ENCODE assay signal across 15 mouse cellular contexts in genomic region chr9:82359573-82359972, GRCm38 (mm10).
DNase-seq lines count a peak whose midpoint lies in the region; TF ChIP-seq lines count a peak whose summit lies in the region.
"Had no signal": no experiment of that assay in that cellular context is flagged by ENCODE, and none has a peak within 500 bp of the region (broad histone marks: within the 10 kb centered on the region; RNA-seq: fewer than 3 reads in every experiment).

No protein-coding gene starts in this region.

- H3K36me3 ChIP-seq in CH12.LX (replicated peaks in 1 of 2; ENCODE audit: control insufficient read depth in 1 of 2, insufficient read depth in 1 of 2, low read length in 1 of 2), result no peaks in the 10 kb centered on the region
- H3K36me3 ChIP-seq: G1E had no signal

- peak; percentile 54 for TF ChIP-seq EP300 in CH12.LX (IDR thresholded peaks at IDR 0.05; ENCODE audit: low read length)

- H3K27ac ChIP-seq in CH12.LX (ENCODE audit: insufficient read depth, low read depth), result no peak overlapping the region

- no peaks in the 10 kb centered on the region for H3K27me3 ChIP-seq in CH12.LX (replicated peaks)

- in situ Hi-C loops in CH12.LX (cut with MboI; ENCODE audit: low pct_ligation_motif_present, low pct_unique_long_range_greater_than_20kb, low sequenced_read_pairs), result no loop called here

- dilution Hi-C loops in CH12.LX (cut with MboI; ENCODE audit: extremely low pct_ligation_motif_present, extremely low pct_unique_long_range_greater_than_20kb, low sequenced_read_pairs), result no loop called here

- peak; percentile 24 for DNase-seq in CH12.LX (ENCODE audit: extremely low read depth)
- DNase-seq in thymus, postnatal 14 days, result no peak
- DNase-seq: adrenal gland, adult 2 months; adrenal gland, adult 8-10 months; adrenal gland, postnatal 10 days; adrenal gland, postnatal 14 days; adrenal gland, postnatal 25 days; adrenal gland, postnatal 36 days; B cell, adult 2 months; cerebellum, adult 11 months; cerebellum, adult 11-12 months; cerebellum, adult 18-20 months; cerebellum, adult 2 months; cerebellum, adult 8-10 months had no signal

- TF ChIP-seq RAD21 in CH12.LX (IDR thresholded peaks at IDR 0.05; ENCODE audit: low read depth, low read length), result no peak

- H3K4me3 ChIP-seq in CH12.LX (replicated peaks in 1 of 3; ENCODE audit: low read depth in 2 of 3, low read length in 2 of 3, poor library complexity in 1 of 3), result no peak overlapping the region

- no peaks in the 10 kb centered on the region for H3K79me2 ChIP-seq in CH12.LX (replicated peaks; ENCODE audit: control insufficient read depth, extremely low read depth, insufficient read depth, poor library complexity, severe bottlenecking)

- TF ChIP-seq POLR2A in CH12.LX (IDR thresholded peaks at IDR 0.05; ENCODE audit: low read depth, low read length), result no peak

- H3K4me1 ChIP-seq in CH12.LX (ENCODE audit: control insufficient read depth in 1 of 2, insufficient read depth in 2 of 2), result peaks cover 0 to 10% of the 10 kb centered on the region in 2 experiments; a peak in 2 of 4 replicates

- no peak overlapping the region for H3K9ac ChIP-seq in CH12.LX (ENCODE audit: insufficient read depth, low read depth)

- H3K4me2 ChIP-seq in CH12.LX (ENCODE audit: insufficient read depth, low read depth, poor library complexity, severe bottlenecking), result no peak overlapping the region

- H3K9me3 ChIP-seq in CH12.LX (replicated peaks; ENCODE audit: low read length), result no peaks in the 10 kb centered on the region
- H3K9me3 ChIP-seq: G1E had no signal

- no peak for TF ChIP-seq CTCF in CH12.LX (conservative IDR thresholded peaks at IDR 0.05 in 1 of 2, IDR thresholded peaks at IDR 0.05 in 1 of 2; ENCODE audit: low read depth in 2 of 2, low read length in 2 of 2)

TF ChIP-seq in CH12.LX, 34 proteins besides CTCF, POLR2A, EP300 and RAD21:
- TF ChIP-seq MEF2A (IDR thresholded peaks at IDR 0.05; ENCODE audit: borderline replicate concordance, low read depth, low read length), result no peak
- no peak for TF ChIP-seq MXI1 (IDR thresholded peaks at IDR 0.05; ENCODE audit: low read depth, low read length)
- no peak for TF ChIP-seq TCF12 (IDR thresholded peaks at IDR 0.05; ENCODE audit: low read depth, low read length)
- peak; percentile 57 for TF ChIP-seq JUND (conservative IDR thresholded peaks at IDR 0.05; ENCODE audit: low read depth, low read length)
- TF ChIP-seq POLR2AphosphoS2 (IDR thresholded peaks at IDR 0.05; ENCODE audit: low read depth, low read length), result no peak
- no peak for TF ChIP-seq SMC3 (IDR thresholded peaks at IDR 0.05; ENCODE audit: low read depth, low read length)
- no peak for TF ChIP-seq CHD2 (IDR thresholded peaks at IDR 0.05; ENCODE audit: low read length)
- TF ChIP-seq PAX5 (IDR thresholded peaks at IDR 0.05; ENCODE audit: low read length), result no peak
- no peak for TF ChIP-seq CHD1 (IDR thresholded peaks at IDR 0.05; ENCODE audit: low read depth, low read length)
- TF ChIP-seq ZKSCAN1 (IDR thresholded peaks at IDR 0.05; ENCODE audit: borderline replicate concordance, low read depth, low read length), result no peak
- TF ChIP-seq ZMIZ1 (IDR thresholded peaks at IDR 0.05; ENCODE audit: low read depth, low read length), result no peak
- no peak for TF ChIP-seq GABPA (IDR thresholded peaks at IDR 0.05; ENCODE audit: insufficient replicate concordance, low read depth, low read length)
- TF ChIP-seq ZNF384 (IDR thresholded peaks at IDR 0.05; ENCODE audit: low read depth, low read length), result peak; percentile 89
- no peak for TF ChIP-seq NRF1 (IDR thresholded peaks at IDR 0.05; ENCODE audit: low read depth, low read length)
- TF ChIP-seq USF1 (IDR thresholded peaks at IDR 0.05; ENCODE audit: low read depth, low read length), result no peak
- TF ChIP-seq BHLHE40 (IDR thresholded peaks at IDR 0.05; ENCODE audit: low read depth, low read length), result no peak
- TF ChIP-seq ETS1 (conservative IDR thresholded peaks at IDR 0.05; ENCODE audit: low read depth, low read length), result 0 out of 2 replicates have a peak, but pooled peaks have one; percentile 26
- TF ChIP-seq MAX (IDR thresholded peaks at IDR 0.05; ENCODE audit: low read length), result no peak
- no peak for TF ChIP-seq UBTF (IDR thresholded peaks at IDR 0.05; ENCODE audit: low read depth, low read length)
- no peak for TF ChIP-seq ZC3H11A (IDR thresholded peaks at IDR 0.05; ENCODE audit: low read depth, low read length)
- TF ChIP-seq JUN (IDR thresholded peaks at IDR 0.05; ENCODE audit: insufficient read depth, low read depth, low read length), result no peak
- no peak for TF ChIP-seq TBP (conservative IDR thresholded peaks at IDR 0.05; ENCODE audit: low read depth, low read length)
TF ChIP-seq in CH12.LX: peak in this region for 3.
